Mouse (Mus musculus) gastrocnemius, postnatal 4 days (tissue): Measurements from ENCODE around the gene Phyhd1. TPM values are rescaled to one million over a fixed set of nuclear protein-coding genes. Genes with fewer than 3 reads are reported as not detected.

Experiments used
- DNase-seq, 2 experiments: peaks; one replicate each; pipeline ENCODE4 v3.0.0; 2021 to 2022; ENCODE audit warnings: low spot score in 2 of 2, mixed read lengths in 2 of 2
- long read RNA-seq, 2 experiments: library from polyadenylated mRNA; stranded (forward); transcript quantifications; one replicate each; pipeline ENCODE4 v2.0.0; 2021
- total RNA-seq, 2 experiments: library from RNA; stranded (reverse); gene quantifications; 2 replicates each; pipeline ENCODE4 v1.2.3; 2021

Phyhd1 gene
- total RNA-seq: 10 to 100 TPM; 16.7 to 19.3 TPM
- long read RNA-seq, experiment 1, partial matches to known transcripts: 5 of 12 reads
- long read RNA-seq, experiment 1, other reads (novel, unspliced or antisense): 3 of 12 reads
- long read RNA-seq, experiment 2, partial matches to known transcripts: 7 of 11 reads
- long read RNA-seq, experiment 2, other reads (novel, unspliced or antisense): 0 of 11 reads

- peak in 1 of 2 experiments; percentile 56 for DNase-seq
Observed at GRCm38 (mm10) chr2:30265767-30266253, at the start of gene Phyhd1. Gene Phyhd1 (plus strand): TSS chr2:30266203.

GRCm38 (mm10) chr2:30216293-30216692 lies 49.7 kb upstream of the Phyhd1 start:
- DNase-seq: no peak

DNA sequence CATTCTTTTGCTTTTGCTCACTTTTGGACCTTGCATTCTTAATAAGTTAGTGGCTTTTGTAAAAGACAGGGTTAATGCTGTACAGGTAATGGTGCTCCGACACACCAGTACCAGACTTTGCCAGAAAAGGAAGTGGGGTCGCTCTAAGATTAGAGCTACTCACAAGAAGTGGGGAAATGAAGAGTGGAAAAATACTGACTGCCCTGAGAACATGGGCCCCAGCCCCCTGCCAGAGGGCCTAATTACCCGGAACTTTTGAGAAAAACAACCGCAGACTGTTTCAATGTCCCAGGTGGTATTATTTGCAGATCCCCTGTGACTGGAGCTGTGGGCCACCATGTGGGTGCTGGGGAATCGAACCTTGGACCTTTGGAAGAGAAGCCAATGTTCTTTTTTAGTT lies 30.4 kb upstream of the Phyhd1 start:
- no peak for DNase-seq

DNA sequence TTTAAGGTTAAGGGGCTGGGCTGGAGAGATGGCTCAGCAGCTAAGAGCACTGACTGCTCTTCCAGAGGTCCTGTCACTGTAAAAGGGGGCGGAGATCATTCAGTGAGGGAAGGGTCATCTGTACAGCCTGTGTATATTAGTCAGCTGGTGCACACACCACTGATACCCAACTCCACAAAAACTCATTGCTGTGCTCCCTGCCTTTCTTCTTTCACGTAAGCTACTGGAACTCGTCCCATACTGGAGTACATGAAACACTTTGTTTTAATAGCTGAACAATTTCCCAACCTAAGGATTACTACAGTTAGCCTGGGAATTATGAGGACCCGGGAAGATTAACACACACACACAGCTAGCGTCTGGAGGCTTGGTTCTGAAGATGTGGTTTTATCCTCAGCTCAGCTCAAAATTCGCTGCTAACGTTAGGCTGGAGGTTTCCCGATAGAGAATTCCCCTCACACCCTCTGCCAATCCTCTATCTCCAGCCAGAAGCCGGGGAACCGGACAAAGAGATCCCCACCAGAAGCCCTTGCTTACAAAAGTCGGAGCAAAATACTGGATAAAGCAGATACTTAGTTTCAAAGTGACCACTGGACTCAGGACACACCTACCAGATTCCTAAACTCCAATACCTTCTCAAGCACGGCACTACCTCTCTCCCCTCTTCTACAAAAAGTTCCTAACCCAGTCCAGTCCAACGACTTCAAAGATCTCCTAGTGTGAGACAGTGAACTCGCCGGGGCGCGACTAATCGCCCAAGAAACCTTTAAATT lies 29.4 kb upstream of the Phyhd1 start:
- DNase-seq: no peak

GRCm38 (mm10) chr2:30237199-30237880 lies 28.7 kb upstream of the Phyhd1 start, which contains the start of gene Lrrc8a:
Gene Lrrc8a (plus strand): TSS chr2:30237715.
- DNase-seq: peak; percentile 100

DNA sequence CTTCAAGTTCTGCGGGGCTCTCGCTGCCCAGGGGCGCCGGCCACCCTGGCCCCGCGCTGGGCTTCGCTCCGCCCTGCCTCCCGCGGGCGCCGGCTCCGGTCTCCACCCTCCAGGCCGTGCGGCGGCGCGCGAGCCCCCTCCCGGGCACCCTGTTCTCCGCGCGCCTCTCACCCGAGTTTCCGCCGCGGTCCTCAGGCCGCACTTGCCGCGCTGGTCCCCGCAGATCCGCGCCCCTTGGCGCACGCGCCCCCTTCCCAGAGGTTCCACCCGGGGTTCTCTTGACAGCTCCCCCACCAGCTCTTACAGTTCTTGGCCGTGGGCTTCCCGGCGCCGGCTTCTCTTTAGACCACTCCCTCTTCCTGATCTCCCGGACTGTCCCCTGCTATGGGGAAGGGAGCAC lies 28.1 kb upstream of the Phyhd1 start:
- DNase-seq: peak; percentile 54 to 78

DNA sequence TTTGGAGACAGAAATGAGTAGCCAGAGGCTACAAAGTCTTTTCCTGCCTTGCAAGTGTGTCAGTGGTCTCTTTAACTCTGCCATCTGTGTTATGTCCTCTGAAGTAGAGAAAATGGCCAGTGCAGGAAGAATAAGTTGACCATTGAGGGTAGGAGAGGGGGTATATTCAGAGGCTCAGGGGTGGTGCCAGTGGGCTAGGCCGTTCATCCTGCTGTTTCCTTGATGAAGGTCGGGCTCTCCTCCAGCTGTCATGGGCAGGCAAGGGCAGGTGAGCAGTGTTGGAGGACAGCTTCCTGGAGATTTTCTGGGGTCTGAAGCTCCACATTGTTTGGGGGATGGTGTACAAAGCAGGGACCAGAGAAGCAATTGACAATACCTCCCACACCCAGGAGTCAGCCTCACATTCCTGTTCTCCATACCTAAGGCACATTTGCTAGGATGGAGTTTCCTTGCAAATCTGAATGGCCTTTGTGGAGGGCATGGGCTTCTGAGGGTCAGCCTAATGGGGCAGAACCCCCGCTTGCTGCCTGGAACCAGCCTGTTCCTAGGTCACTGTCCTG lies 27.0 kb upstream of the Phyhd1 start:
- no peak for DNase-seq

GRCm38 (mm10) chr2:30239777-30240176 lies 26.2 kb upstream of the Phyhd1 start:
- DNase-seq: no peak

DNA sequence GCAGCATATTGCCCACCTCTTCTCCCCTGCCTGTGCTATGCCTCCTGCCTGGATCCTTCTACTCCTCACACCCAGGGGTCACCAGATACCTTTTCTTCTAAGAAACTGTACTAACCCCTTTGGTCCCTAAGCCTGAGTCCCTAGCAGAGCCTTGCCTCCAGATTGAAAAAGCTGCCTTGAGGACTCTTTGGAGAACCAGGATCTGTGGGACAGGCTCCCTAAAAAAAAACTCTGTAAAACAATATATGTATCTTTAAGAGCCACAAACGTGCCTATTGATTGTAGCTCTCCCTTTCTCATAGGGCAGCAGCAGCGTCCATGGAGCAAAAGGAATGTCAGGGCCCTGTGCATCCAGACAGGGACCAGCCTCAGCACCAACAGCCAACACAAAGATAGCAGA lies 25.7 kb upstream of the Phyhd1 start, which contains the start of gene Gm28035:
Gene Gm28035, plus strand, starts transcription at position 301 of the 400 bp plus-strand sequence.
- DNase-seq: no peak

GRCm38 (mm10) chr2:30242509-30242908 lies 23.5 kb upstream of the Phyhd1 start:
- no peak for DNase-seq

DNA sequence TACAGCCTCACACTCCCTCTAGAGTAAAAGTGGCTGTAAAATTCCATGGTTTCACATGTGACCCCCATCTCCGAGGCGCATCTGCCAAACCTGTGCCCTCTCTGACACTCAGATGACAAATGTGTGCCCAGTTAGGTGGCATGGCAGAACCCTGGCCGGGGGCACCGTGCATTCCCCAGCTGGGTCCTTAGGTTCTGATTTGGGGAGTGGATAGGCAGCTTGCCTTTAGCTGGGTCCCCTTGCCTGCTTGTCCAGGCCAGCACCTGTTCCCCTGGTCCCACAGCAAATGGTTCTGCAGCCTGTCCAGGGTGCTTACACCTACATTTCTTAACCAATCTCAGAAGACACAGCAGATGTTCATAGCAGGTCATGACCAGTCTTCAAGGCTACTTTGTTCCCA lies 22.6 kb upstream of the Phyhd1 start:
- DNase-seq: no peak

- no peak for DNase-seq
Observed at GRCm38 (mm10) chr2:30244595-30245178, 21.3 kb upstream of the Phyhd1 start.

GRCm38 (mm10) chr2:30247036-30247435 lies 19.0 kb upstream of the Phyhd1 start:
- no peak for DNase-seq

DNA sequence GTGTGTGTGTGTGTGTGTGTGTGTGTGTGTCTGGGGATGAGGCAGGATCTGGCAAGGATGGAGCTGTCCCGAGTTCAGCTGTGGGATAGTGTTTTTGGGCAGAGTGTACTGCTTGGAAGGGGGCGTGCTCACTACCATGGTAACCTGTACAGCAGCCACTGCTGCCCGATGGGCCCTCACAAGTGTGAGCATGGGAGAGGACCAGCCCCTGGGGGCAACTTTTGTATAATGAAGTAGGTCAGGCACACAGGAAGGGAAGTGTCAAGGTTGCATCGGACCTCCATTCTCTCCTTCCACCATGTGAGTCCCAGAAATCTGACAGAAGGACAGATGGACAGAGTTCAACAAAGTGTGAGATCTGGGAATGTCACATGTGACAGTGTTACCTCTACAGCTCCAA lies 18.3 kb upstream of the Phyhd1 start:
- no peak for DNase-seq

DNA sequence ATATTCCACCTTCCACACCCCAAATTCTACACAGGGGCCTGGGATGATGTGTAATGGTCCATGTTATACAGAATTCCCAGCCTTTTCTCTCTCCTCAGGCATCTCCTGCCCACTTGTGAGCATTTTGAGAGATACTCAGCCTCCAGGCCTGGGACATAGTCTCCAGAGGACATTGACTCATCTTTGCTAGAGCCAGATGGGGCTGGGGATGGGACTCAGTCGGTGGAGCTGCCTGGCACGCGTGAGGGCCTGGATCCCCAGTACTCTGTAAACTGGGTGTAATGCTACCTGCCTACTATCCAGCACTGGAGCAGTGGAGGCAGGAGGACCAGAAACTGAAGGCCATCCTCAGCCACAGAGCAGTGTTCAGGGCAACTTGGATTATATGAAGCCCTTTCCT lies 16.8 kb upstream of the Phyhd1 start:
- no peak for DNase-seq

GRCm38 (mm10) chr2:30250166-30251128 lies 15.6 kb upstream of the Phyhd1 start:
- no peak for DNase-seq

DNA sequence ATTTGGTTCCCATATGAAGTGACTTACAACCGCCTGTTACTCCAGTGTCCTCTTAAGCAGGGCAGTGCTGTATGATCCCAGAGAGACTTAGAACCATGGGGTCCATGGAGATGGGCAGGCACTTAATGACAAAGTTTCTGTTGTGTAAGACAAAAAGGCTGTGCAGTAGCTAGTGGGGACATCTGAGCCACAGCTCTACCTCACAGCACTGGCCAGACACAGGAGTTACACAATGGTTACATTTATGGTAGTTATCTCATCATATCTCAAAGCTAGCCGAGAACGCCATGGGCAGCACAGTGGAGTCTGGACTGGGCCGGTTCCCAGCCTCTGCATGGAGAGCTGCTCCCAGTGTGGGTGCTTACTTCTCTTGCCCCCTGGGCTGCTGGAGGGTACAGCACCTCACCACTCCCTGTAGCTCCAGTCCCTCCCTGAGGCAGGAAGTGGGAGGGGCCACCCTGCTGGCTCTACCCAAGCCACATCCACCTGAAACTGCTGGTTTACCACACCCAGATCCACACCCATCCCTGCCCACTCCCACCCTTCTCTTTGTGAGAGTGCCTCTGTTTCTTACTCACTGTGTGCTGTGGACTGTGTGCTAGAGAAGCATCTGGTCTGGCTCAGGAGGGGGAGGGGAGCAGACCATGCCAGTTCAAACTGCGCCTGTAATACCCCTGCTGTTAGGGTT lies 14.4 kb upstream of the Phyhd1 start:
- DNase-seq: no peak

GRCm38 (mm10) chr2:30252521-30252920 lies 13.5 kb upstream of the Phyhd1 start:
- no peak for DNase-seq

DNA sequence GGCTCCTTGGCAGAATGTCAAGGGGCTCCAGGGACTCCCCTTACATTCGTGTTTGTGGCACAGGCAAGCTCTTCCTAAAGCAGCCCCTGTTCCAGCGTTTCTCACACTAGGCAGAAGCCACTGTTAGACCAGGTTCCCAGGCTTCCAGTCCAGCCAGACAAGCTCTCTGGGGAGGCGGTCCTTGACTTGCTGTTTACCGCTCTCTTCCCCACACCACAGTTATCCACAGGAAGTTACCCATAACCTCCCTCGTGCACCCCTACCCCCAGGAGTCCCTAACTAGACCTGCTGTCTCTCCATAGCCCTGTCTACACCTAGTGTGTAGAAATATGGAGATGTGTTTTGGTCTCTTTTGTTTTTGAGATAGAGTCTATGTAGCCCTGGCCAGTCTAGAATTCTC lies 12.2 kb upstream of the Phyhd1 start:
- no peak for DNase-seq
